Mouse (Mus musculus) heart, adult 2 months (tissue): ENCODE data around the gene Zdhhc4.

Experiments used
- CTCF ChIP-seq: fragments of 200-600 bp; IDR thresholded peaks from 2 replicates; pipeline ENCODE4 v1.8.1; 2022; ENCODE audit warnings: antibody characterized with exemption, mild to moderate bottlenecking, moderate library complexity
- POLR2A ChIP-seq: fragments of 200-500 bp; IDR thresholded peaks from 2 replicates; pipeline ENCODE4 v1.6.1; 2011; ENCODE audit warnings: mild to moderate bottlenecking, low read depth, low read length, control low read depth; ENCODE audit not compliant: insufficient read depth

DNA sequence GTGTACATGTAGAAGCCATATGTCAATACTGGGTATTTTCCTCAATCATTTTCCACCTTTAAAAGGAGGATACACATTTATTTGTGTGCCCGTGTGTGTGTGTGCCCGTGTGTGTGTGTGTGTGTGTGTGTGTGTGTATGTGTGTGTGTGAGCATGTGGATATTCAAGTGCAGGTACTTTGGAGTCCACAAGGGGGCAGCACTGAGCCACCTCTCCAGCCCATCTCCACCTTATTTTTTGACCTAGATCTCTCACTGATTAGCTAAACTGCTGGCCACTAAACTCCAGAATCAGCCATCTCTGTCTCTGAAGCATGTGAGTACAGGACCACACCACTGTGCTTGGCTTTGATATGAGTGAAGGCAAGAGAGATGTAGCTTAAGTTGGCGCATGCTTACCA lies 34.2 kb downstream of the Zdhhc4 start:
- TF ChIP-seq POLR2A: no peak
- peak; percentile 34 for TF ChIP-seq CTCF
